Mouse (Mus musculus): Measurements from ENCODE around the gene Sall1. TPM values are rescaled to one million over a fixed set of nuclear protein-coding genes. Genes with fewer than 3 reads are reported as not detected.

Sall1 gene
- polyA plus RNA-seq, 1 experiment from 2014 or later = 38.7 TPM

DNA sequence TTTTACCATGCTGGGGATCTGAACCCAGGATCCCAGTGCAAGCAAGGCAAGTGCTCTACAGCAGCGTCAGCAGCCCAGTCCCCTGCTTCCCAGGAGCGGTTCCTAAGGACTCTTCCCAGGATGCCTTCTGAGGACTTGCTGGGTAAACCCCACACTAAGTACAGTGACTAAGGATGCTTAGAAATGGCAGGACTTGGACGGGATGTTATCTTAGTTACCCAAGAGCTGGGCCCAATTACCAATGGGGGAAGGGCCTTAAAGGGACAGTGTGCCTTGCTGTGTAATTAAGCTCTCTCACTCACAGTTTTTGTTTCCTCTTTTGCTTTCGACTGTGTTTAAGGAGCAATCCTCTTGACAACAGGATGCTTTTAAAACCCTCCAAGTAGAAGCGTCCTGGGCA is 22.8 kb downstream of the Sall1 start:
- H3K27me3 ChIP-seq (ENCODE audit: insufficient read depth, low read length) = peaks cover 6% of the 10 kb centered on the region
- H3K9ac ChIP-seq (replicated peaks; ENCODE audit: low read length) = no peak overlapping the region
- H3K4me3 ChIP-seq (ENCODE audit: low read length) = no peak overlapping the region
- H3K9me3 ChIP-seq (ENCODE audit: low read length) = no peaks in the 10 kb centered on the region
- H3K27ac ChIP-seq (ENCODE audit: low read length) = no peak overlapping the region
- 8% methylated on average over 5 of the region's 5 CpGs for WGBS
- no peak overlapping the region for H3K4me2 ChIP-seq (replicated peaks; ENCODE audit: low read depth, low read length)
- H3K4me1 ChIP-seq (ENCODE audit: insufficient read depth, low read length) = peaks cover 24% of the 10 kb centered on the region
- H3K36me3 ChIP-seq (ENCODE audit: insufficient read depth, low read length) = no peaks in the 10 kb centered on the region
- ATAC-seq (ENCODE audit: low FRiP score, low TSS enrichment) = 0 out of 2 replicates have a peak, but pooled peaks have one; percentile 41

DNA sequence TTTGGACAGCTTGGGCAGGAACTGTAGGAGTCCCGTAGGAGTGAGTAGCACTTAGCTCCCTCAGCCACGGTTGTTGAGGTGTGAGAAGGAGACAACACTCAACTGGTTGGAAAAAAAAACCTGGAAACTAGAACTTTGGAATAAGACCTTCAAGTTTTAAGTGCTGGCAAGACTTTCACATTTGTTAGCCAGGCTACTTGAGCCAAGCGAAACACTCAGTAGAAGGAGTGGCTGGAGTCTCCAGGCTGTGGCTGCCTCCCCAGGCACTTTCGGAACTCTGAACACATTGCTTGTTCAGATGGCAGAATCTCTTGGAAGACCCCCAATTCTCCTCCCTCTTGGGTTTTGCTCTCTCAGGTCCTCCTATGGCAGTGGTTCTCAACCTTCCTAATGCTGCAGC is 26.1 kb downstream of the Sall1 start:
- Histone ChIP-seq H3K4me2 (replicated peaks; ENCODE audit: low read depth, low read length) (no peak overlapping the region), H3K4me3 (ENCODE audit: low read length) (no peak overlapping the region), H3K27ac (ENCODE audit: low read length) (no peak overlapping the region), H3K27me3 (ENCODE audit: insufficient read depth, low read length) (peaks cover 3% of the 10 kb centered on the region; the same call in 1 of the 2 replicates), H3K9ac (replicated peaks; ENCODE audit: low read length) (no peak overlapping the region), H3K9me3 (ENCODE audit: low read length) (no peaks in the 10 kb centered on the region), H3K36me3 (ENCODE audit: insufficient read depth, low read length) (no peaks in the 10 kb centered on the region), H3K4me1 (ENCODE audit: insufficient read depth, low read length) (peaks cover 9% of the 10 kb centered on the region)
- WGBS = 65% methylated on average over 4 of the region's 4 CpGs
- ATAC-seq (ENCODE audit: low FRiP score, low TSS enrichment) = no peak

DNA sequence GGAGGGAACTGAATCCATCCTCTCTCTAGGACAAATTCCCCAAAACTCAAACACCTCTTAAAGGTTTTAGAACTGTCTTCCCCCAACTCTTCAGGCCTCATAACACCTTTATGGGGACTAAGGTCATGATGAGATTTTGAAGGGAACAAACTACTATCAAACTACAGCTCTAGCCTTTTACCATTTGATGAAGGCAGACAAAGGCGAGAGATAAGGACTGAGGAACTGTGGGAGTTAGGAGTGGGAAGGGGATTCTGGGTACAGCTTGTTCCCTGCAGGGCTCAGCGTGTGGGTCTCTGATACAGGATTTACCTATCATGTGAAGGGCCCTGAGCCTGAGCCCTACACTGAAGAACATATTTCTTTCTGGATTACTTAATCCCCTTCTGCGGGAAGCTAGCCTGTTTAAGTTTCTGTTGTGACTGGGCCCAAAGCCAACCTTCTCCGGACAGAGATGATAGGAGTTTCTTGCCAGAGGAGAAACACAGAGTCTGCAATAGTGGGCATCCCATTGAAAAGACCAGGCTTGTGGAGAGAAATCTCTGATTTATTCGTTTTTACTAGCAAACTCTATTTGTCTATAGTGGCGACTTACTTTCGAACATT is 27.4 kb downstream of the Sall1 start:
- Histone ChIP-seq H3K9me3 (ENCODE audit: low read length) (no peaks in the 10 kb centered on the region), H3K4me1 (ENCODE audit: insufficient read depth, low read length) (peaks cover 9% of the 10 kb centered on the region), H3K36me3 (ENCODE audit: insufficient read depth, low read length) (no peaks in the 10 kb centered on the region), H3K27me3 (ENCODE audit: insufficient read depth, low read length) (no peaks in the 10 kb centered on the region), H3K4me3 (ENCODE audit: low read length) (no peak overlapping the region), H3K27ac (ENCODE audit: low read length) (no peak overlapping the region), H3K4me2 (replicated peaks; ENCODE audit: low read depth, low read length) (no peak overlapping the region), H3K9ac (replicated peaks; ENCODE audit: low read length) (no peak overlapping the region)
- ATAC-seq (ENCODE audit: low FRiP score, low TSS enrichment) = no peak
- 86% methylated on average over 7 of the region's 7 CpGs for WGBS

DNA sequence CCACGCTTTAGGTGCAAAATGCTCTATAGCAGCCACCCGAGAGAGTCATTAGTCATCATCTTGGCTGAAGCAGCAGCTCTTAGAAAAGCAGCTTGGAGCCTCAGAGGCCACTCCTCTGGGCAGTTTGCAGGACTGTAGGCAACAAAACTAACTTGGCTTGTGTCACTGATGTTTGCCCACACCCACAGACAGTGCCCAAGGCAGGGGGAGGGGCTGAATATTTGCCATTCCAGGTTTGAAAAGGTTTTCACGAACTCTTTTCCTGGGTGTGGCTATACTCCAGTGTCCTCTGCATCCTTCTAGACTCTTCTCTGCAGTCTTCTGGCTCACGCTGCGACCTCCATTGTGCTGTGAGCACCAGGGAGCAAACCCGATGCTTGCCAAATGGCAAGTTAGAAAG is 28.4 kb downstream of the Sall1 start:
- 59% methylated on average over 6 of the region's 6 CpGs for WGBS
- H3K36me3 ChIP-seq (ENCODE audit: insufficient read depth, low read length) = no peaks in the 10 kb centered on the region
- no peak overlapping the region for H3K4me2 ChIP-seq (replicated peaks; ENCODE audit: low read depth, low read length)
- H3K27me3 ChIP-seq (ENCODE audit: insufficient read depth, low read length) = no peaks in the 10 kb centered on the region
- no peak overlapping the region for H3K9ac ChIP-seq (replicated peaks; ENCODE audit: low read length)
- ATAC-seq (ENCODE audit: low FRiP score, low TSS enrichment) = no peak
- H3K9me3 ChIP-seq (ENCODE audit: low read length) = no peaks in the 10 kb centered on the region
- peaks cover 4% of the 10 kb centered on the region; the same call in 1 of the 2 replicates for H3K4me1 ChIP-seq (ENCODE audit: insufficient read depth, low read length)
- no peak overlapping the region for H3K4me3 ChIP-seq (ENCODE audit: low read length)
- no peak overlapping the region for H3K27ac ChIP-seq (ENCODE audit: low read length)

DNA sequence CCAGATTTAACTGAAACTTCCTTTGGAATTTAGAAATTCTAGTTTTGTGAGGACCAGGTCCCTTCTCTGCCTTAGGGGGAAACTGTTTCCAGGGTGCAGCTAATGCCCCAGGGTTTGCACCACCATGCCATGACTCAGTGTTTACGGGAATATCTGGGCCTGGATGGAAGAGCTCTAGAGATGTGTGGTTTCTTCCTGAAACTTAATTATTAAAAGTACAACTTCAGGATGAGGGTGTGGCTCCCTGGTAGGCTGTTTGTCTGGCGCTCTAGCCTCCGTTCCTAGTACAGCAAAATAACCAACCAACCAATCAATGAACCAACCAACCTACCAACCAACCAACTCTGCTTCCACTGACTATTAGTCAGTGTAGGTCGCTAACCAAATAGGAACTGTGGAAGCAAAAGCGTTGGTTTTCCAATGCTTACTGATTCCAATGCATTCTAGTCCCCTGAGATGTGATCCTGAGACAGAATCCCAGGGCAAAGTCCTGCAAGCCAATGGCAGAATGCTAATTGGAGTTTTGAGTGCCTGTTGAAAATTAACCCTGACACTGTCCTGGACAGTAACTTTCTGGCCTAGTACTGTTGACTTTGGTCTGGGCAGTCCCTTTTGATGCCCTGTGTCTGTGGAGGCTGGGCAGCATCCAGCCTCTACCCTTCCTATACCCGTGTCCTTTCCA is 31.0 kb downstream of the Sall1 start:
- no peaks in the 10 kb centered on the region for H3K9me3 ChIP-seq (ENCODE audit: low read length)
- no peak overlapping the region for H3K9ac ChIP-seq (replicated peaks; ENCODE audit: low read length)
- WGBS = 80% methylated on average over 6 of the region's 6 CpGs
- H3K4me2 ChIP-seq (replicated peaks; ENCODE audit: low read depth, low read length) = no peak overlapping the region
- peak overlapping the region; percentile 31 for H3K27ac ChIP-seq (ENCODE audit: low read length)
- ATAC-seq (ENCODE audit: low FRiP score, low TSS enrichment) = peak; percentile 89
- H3K27me3 ChIP-seq (ENCODE audit: insufficient read depth, low read length) = peaks cover 5% of the 10 kb centered on the region; the same call in 1 of the 2 replicates
- H3K4me1 ChIP-seq (ENCODE audit: insufficient read depth, low read length) = peaks cover 4% of the 10 kb centered on the region; the same call in 1 of the 2 replicates
- H3K4me3 ChIP-seq (ENCODE audit: low read length) = no peak overlapping the region
- no peaks in the 10 kb centered on the region for H3K36me3 ChIP-seq (ENCODE audit: insufficient read depth, low read length)

DNA sequence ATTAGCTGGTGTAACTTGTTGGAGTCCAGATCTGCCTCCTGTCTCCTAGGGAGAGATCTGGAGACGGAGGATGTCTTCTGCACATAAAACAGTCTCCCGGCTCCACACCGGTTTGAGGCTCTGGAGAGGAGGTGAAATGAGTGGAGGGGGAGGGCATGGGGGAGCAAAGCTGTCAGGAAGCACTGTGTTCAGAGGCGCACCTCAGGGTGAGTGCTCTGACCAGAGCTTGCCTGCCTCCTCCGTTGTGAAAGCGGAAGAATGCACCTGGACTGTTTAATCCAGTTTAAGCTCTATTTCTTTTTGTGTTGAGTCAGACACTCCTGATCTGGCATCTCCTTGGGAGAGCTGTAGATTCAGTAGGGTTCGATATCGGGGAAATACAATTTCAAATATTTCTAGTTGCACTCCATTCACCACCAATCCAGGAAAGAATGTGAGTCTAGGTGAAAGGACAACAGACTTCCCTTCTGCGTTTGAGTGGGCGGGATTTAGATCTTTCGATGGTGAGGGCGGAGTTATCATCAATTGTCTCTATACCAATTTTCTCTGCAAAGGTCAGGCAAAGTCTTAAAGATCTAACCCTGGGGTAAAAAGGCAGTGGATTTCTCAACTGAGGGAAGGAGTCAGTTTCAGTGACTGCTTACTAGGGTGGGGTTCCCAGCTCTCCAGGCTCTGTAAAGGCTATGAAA is 31.8 kb downstream of the Sall1 start:
- Histone ChIP-seq H3K4me1 (ENCODE audit: insufficient read depth, low read length) (peaks cover 11% of the 10 kb centered on the region), H3K27ac (ENCODE audit: low read length) (0 out of 2 replicates have a peak overlapping the region, but pooled peaks have one; percentile 4), H3K4me3 (ENCODE audit: low read length) (no peak overlapping the region), H3K9me3 (ENCODE audit: low read length) (no peaks in the 10 kb centered on the region), H3K9ac (replicated peaks; ENCODE audit: low read length) (no peak overlapping the region), H3K4me2 (replicated peaks; ENCODE audit: low read depth, low read length) (no peak overlapping the region), H3K27me3 (ENCODE audit: insufficient read depth, low read length) (peaks cover 8% of the 10 kb centered on the region), H3K36me3 (ENCODE audit: insufficient read depth, low read length) (no peaks in the 10 kb centered on the region)
- no peak for ATAC-seq (ENCODE audit: low FRiP score, low TSS enrichment)
- 34% methylated on average over 12 of the region's 12 CpGs for WGBS

DNA sequence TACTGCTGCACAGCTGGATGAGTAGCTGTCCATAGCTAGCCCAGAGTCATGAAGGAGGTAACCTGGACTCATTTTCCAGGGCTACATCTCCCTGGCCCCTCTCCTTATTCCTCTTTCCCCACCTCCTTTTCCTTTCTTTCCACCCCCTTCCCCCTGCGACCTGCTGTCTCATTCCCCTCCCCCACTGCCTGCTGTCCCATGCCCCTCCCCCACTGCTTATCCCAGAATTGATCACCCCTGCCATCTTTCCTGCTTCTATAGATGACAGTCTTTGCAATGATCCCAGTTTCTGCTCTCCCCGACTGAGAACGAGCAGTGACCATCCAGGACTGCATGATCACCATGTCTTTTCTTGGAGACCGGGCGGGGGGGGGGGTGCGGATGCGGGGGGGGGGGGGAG is 35.2 kb downstream of the Sall1 start:
- 18% methylated on average over 4 of the region's 7 CpGs for WGBS
- H3K27me3 ChIP-seq (ENCODE audit: insufficient read depth, low read length) = peaks cover 15% of the 10 kb centered on the region
- H3K9ac ChIP-seq (replicated peaks; ENCODE audit: low read length) = no peak overlapping the region
- ATAC-seq (ENCODE audit: low FRiP score, low TSS enrichment) = no peak
- no peak overlapping the region for H3K4me2 ChIP-seq (replicated peaks; ENCODE audit: low read depth, low read length)
- H3K4me3 ChIP-seq (ENCODE audit: low read length) = no peak overlapping the region
- H3K27ac ChIP-seq (ENCODE audit: low read length) = no peak overlapping the region
- peaks cover 25% of the 10 kb centered on the region for H3K4me1 ChIP-seq (ENCODE audit: insufficient read depth, low read length)
- no peaks in the 10 kb centered on the region for H3K9me3 ChIP-seq (ENCODE audit: low read length)
- no peaks in the 10 kb centered on the region for H3K36me3 ChIP-seq (ENCODE audit: insufficient read depth, low read length)

DNA sequence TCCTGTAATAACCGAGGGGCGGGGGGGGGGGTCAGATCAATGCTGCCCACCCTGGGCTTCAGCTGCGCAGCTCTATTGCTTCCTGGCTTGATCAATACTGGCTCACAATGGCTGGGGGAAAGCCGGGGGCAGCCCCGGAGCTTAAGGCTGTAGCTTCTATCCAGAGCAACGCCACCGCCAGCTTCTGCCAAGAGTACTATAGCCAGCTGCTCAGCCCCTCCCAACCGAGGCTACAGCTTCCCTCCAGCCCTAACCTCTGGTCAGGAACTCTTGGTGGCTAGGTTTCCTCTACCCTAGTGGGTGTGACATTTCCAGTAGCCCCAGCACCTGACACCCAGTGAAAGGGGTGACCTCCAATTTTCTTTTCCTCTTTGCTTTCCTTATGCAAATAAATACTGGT is 36.8 kb downstream of the Sall1 start:
- H3K9me3 ChIP-seq (ENCODE audit: low read length) = no peaks in the 10 kb centered on the region
- H3K4me2 ChIP-seq (replicated peaks; ENCODE audit: low read depth, low read length) = peak overlapping the region; percentile 86
- 0% methylated on average over 8 of the region's 8 CpGs for WGBS
- peaks cover 15% of the 10 kb centered on the region for H3K27me3 ChIP-seq (ENCODE audit: insufficient read depth, low read length)
- peak overlapping the region; percentile 55 for H3K4me3 ChIP-seq (ENCODE audit: low read length)
- ATAC-seq (ENCODE audit: low FRiP score, low TSS enrichment) = 0 out of 2 replicates have a peak, but pooled peaks have one; percentile 65
- H3K4me1 ChIP-seq (ENCODE audit: insufficient read depth, low read length) = peaks cover 25% of the 10 kb centered on the region
- no peak overlapping the region; the same call in 1 of the 2 replicates for H3K9ac ChIP-seq (replicated peaks; ENCODE audit: low read length)
- H3K27ac ChIP-seq (ENCODE audit: low read length) = no peak overlapping the region
- H3K36me3 ChIP-seq (ENCODE audit: insufficient read depth, low read length) = no peaks in the 10 kb centered on the region

DNA sequence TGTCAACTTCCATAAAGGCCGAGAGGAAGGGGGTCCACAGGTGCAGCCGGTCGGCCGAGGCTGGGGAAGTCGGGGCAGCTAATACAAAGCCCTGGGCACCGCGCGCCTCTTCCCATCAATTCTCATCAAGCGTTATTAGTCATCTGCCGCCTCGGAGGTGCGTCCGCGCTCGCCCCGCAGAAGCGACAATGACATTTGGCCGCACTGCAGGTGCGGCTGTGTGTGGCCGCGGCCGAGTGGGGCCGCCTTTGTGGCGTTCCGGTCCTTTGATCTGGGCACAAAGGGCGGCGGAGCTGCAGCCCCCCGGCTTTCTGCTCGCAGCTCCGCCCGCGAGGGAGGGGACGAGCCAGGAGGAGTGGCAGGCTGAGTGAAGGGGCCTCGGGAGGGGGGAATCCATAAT is 37.5 kb downstream of the Sall1 start:
- ATAC-seq (ENCODE audit: low FRiP score, low TSS enrichment) = peak; percentile 47; the same call in 1 of the 2 replicates
- 0% methylated on average over 34 of the region's 34 CpGs for WGBS
- Histone ChIP-seq H3K27me3 (ENCODE audit: insufficient read depth, low read length) (peaks cover 15% of the 10 kb centered on the region), H3K36me3 (ENCODE audit: insufficient read depth, low read length) (no peaks in the 10 kb centered on the region), H3K9ac (replicated peaks; ENCODE audit: low read length) (peak overlapping the region; percentile 63), H3K27ac (ENCODE audit: low read length) (no peak overlapping the region), H3K4me1 (ENCODE audit: insufficient read depth, low read length) (peaks cover 25% of the 10 kb centered on the region), H3K4me3 (ENCODE audit: low read length) (peak overlapping the region; percentile 55), H3K4me2 (replicated peaks; ENCODE audit: low read depth, low read length) (peak overlapping the region; percentile 86), H3K9me3 (ENCODE audit: low read length) (no peaks in the 10 kb centered on the region)
